Mouse (Mus musculus) urinary bladder, postnatal 36 days (tissue): ENCODE results near the gene Rnf4.
A peak's percentile ranks its signal among the peaks of the same experiment; 100 is the strongest.

ENCODE experiments used
- DNase-seq, 2 experiments: peaks; one replicate each; pipeline ENCODE4 v3.0.0; 2022; ENCODE audit warnings: low spot score in 2 of 2, mixed read lengths in 1 of 2

The Rnf4 gene

GRCm38 (mm10) chr5:34336097-34336774 lies at the start of gene Rnf4:
Gene Rnf4 (plus strand): TSS chr5:34336289.
- peak; percentile 97 to 98 for DNase-seq

- DNase-seq = no peak
Observed at GRCm38 (mm10) chr5:34286516-34286915, 49.6 kb upstream of the Rnf4 start.

- DNase-seq = no peak
Observed at GRCm38 (mm10) chr5:34287001-34287837, 48.9 kb upstream of the Rnf4 start.

- DNase-seq = no peak
Observed at GRCm38 (mm10) chr5:34287838-34288145, 48.3 kb upstream of the Rnf4 start.

GRCm38 (mm10) chr5:34288154-34288716 lies 47.9 kb upstream of the Rnf4 start, which contains the start of the genes Zfyve28 and Cfap99:
Gene Zfyve28 (minus strand): TSS chr5:34288449.
Gene Cfap99 (plus strand): TSS chr5:34288600.
- peak; percentile 49 to 70 for DNase-seq

GRCm38 (mm10) chr5:34289286-34289685 lies 46.8 kb upstream of the Rnf4 start:
- no peak for DNase-seq

GRCm38 (mm10) chr5:34293363-34293762 lies 42.7 kb upstream of the Rnf4 start:
- no peak for DNase-seq

GRCm38 (mm10) chr5:34294696-34295095 lies 41.4 kb upstream of the Rnf4 start:
- DNase-seq = peak in 1 of 2 experiments; percentile 42

GRCm38 (mm10) chr5:34295141-34295540 lies 40.9 kb upstream of the Rnf4 start:
- DNase-seq = peak; percentile 23 to 51

- DNase-seq = no peak
Observed at GRCm38 (mm10) chr5:34298061-34298460, 38.0 kb upstream of the Rnf4 start.

GRCm38 (mm10) chr5:34298937-34299535 lies 37.1 kb upstream of the Rnf4 start:
- no peak for DNase-seq

GRCm38 (mm10) chr5:34302377-34302776 lies 33.7 kb upstream of the Rnf4 start:
- DNase-seq = no peak

- no peak for DNase-seq
Observed at GRCm38 (mm10) chr5:34309016-34309415, 27.1 kb upstream of the Rnf4 start.

- DNase-seq = no peak
Observed at GRCm38 (mm10) chr5:34319491-34320034, 16.5 kb upstream of the Rnf4 start.

GRCm38 (mm10) chr5:34321236-34321635 lies 14.9 kb upstream of the Rnf4 start:
- DNase-seq = no peak

- DNase-seq = no peak
Observed at GRCm38 (mm10) chr5:34325286-34325685, 10.8 kb upstream of the Rnf4 start.

- DNase-seq = peak in 1 of 2 experiments; percentile 33
Observed at GRCm38 (mm10) chr5:34326249-34326691, 9.8 kb upstream of the Rnf4 start.

- peak in 1 of 2 experiments; percentile 12 for DNase-seq
Observed at GRCm38 (mm10) chr5:34326875-34327576, 9.1 kb upstream of the Rnf4 start.

GRCm38 (mm10) chr5:34330136-34330535 lies 6.0 kb upstream of the Rnf4 start:
- no peak for DNase-seq

- DNase-seq = no peak
Observed at GRCm38 (mm10) chr5:34334081-34334480, 2.0 kb upstream of the Rnf4 start.

GRCm38 (mm10) chr5:34335539-34336096 lies 471 bp upstream of the Rnf4 start:
- no peak for DNase-seq
